Mouse (Mus musculus): ENCODE data around the gene Erp44. TPM values are rescaled to one million over a fixed set of nuclear protein-coding genes. Genes with fewer than 3 reads are reported as not detected.

Gene Erp44
- polyA plus RNA-seq, 2 experiments, result 14.3 to 36.5 TPM

- Histone ChIP-seq H3K4me1 (replicated peaks; ENCODE audit: control insufficient read depth in 2 of 2, insufficient read depth in 2 of 2, low read length in 1 of 2) (no peaks in the 10 kb centered on the region; a peak in 1 of 4 replicates), H3K27ac (no peak overlapping the region), H3K9ac (replicated peaks) (no peak overlapping the region), H3K4me2 (ENCODE audit: low read depth) (no peak overlapping the region), H3K27me3 (ENCODE audit: control insufficient read depth, insufficient read depth, low read length) (no peaks in the 10 kb centered on the region), H3K36me3 (replicated peaks; ENCODE audit: control insufficient read depth, insufficient read depth, low read depth) (no peaks in the 10 kb centered on the region), H3K4me3 (ENCODE audit: insufficient read depth in 1 of 2, low read depth in 2 of 2, low read length in 2 of 2) (no peak overlapping the region), H3K9me3 (ENCODE audit: control insufficient read depth, low read length) (no peaks in the 10 kb centered on the region)
- no peak for TF ChIP-seq CTCF (IDR thresholded peaks at IDR 0.05; ENCODE audit: low read depth)
- TF ChIP-seq EP300 (IDR thresholded peaks at IDR 0.05; ENCODE audit: low read depth), result no peak
- no peak for DNase-seq (ENCODE audit: low read depth in 3 of 3, low spot score in 3 of 3)
- no peak for ATAC-seq (ENCODE audit: insufficient read depth)
- 59% methylated on average over 1 of the region's 1 CpGs for WGBS (ENCODE audit: insufficient replicate concordance)
Observed at GRCm38 (mm10) chr4:48268127-48268526, 11.2 kb downstream of the Erp44 start.

GRCm38 (mm10) chr4:48267683-48268082 is 11.7 kb downstream of the Erp44 start:
- Histone ChIP-seq H3K4me2 (ENCODE audit: low read depth) (no peak overlapping the region), H3K27me3 (ENCODE audit: control insufficient read depth, insufficient read depth, low read length) (no peaks in the 10 kb centered on the region), H3K36me3 (replicated peaks; ENCODE audit: control insufficient read depth, insufficient read depth, low read depth) (no peaks in the 10 kb centered on the region), H3K4me1 (replicated peaks; ENCODE audit: control insufficient read depth in 2 of 2, insufficient read depth in 2 of 2, low read length in 1 of 2) (no peaks in the 10 kb centered on the region; a peak in 1 of 4 replicates), H3K9me3 (ENCODE audit: control insufficient read depth, low read length) (no peaks in the 10 kb centered on the region), H3K27ac (no peak overlapping the region), H3K4me3 (ENCODE audit: insufficient read depth in 1 of 2, low read depth in 2 of 2, low read length in 2 of 2) (no peak overlapping the region), H3K9ac (replicated peaks) (no peak overlapping the region)
- 69% methylated on average over 3 of the region's 3 CpGs for WGBS (ENCODE audit: insufficient replicate concordance)
- TF ChIP-seq CTCF (IDR thresholded peaks at IDR 0.05; ENCODE audit: low read depth) (no peak), EP300 (IDR thresholded peaks at IDR 0.05; ENCODE audit: low read depth) (no peak)
- DNase-seq (ENCODE audit: low read depth in 3 of 3, low spot score in 3 of 3), result no peak
- ATAC-seq (ENCODE audit: insufficient read depth), result no peak

GRCm38 (mm10) chr4:48258045-48258444 is 21.3 kb downstream of the Erp44 start:
- Histone ChIP-seq H3K9me3 (ENCODE audit: control insufficient read depth, low read length) (no peaks in the 10 kb centered on the region), H3K27ac (no peak overlapping the region), H3K9ac (replicated peaks) (no peak overlapping the region), H3K4me3 (ENCODE audit: insufficient read depth in 1 of 2, low read depth in 2 of 2, low read length in 2 of 2) (no peak overlapping the region), H3K4me1 (replicated peaks; ENCODE audit: control insufficient read depth in 2 of 2, insufficient read depth in 2 of 2, low read length in 1 of 2) (peaks cover 4 to 5% of the 10 kb centered on the region in 2 experiments; a peak in 2 of 4 replicates), H3K36me3 (replicated peaks; ENCODE audit: control insufficient read depth, insufficient read depth, low read depth) (no peaks in the 10 kb centered on the region), H3K27me3 (ENCODE audit: control insufficient read depth, insufficient read depth, low read length) (no peaks in the 10 kb centered on the region), H3K4me2 (ENCODE audit: low read depth) (no peak overlapping the region)
- no peak for TF ChIP-seq EP300 (IDR thresholded peaks at IDR 0.05; ENCODE audit: low read depth)
- no peak for TF ChIP-seq CTCF (IDR thresholded peaks at IDR 0.05; ENCODE audit: low read depth)
- DNase-seq (ENCODE audit: low read depth in 3 of 3, low spot score in 3 of 3) (no peak), ATAC-seq (ENCODE audit: insufficient read depth) (no peak)
- 79% methylated on average over 3 of the region's 3 CpGs for WGBS (ENCODE audit: insufficient replicate concordance)

- no peak for ATAC-seq (ENCODE audit: insufficient read depth)
- no peaks in the 10 kb centered on the region for H3K36me3 ChIP-seq (replicated peaks; ENCODE audit: control insufficient read depth, insufficient read depth, low read depth)
- H3K4me1 ChIP-seq (replicated peaks; ENCODE audit: control insufficient read depth in 2 of 2, insufficient read depth in 2 of 2, low read length in 1 of 2), result peaks cover 4 to 5% of the 10 kb centered on the region in 2 experiments; a peak in 2 of 4 replicates
- H3K9ac ChIP-seq (replicated peaks), result no peak overlapping the region
- H3K27ac ChIP-seq, result no peak overlapping the region
- no peaks in the 10 kb centered on the region for H3K9me3 ChIP-seq (ENCODE audit: control insufficient read depth, low read length)
- no peaks in the 10 kb centered on the region for H3K27me3 ChIP-seq (ENCODE audit: control insufficient read depth, insufficient read depth, low read length)
- H3K4me3 ChIP-seq (ENCODE audit: insufficient read depth in 1 of 2, low read depth in 2 of 2, low read length in 2 of 2), result no peak overlapping the region
- no peak for TF ChIP-seq CTCF (IDR thresholded peaks at IDR 0.05; ENCODE audit: low read depth)
- H3K4me2 ChIP-seq (ENCODE audit: low read depth), result no peak overlapping the region
- no peak for DNase-seq (ENCODE audit: low read depth in 3 of 3, low spot score in 3 of 3)
Observed at GRCm38 (mm10) chr4:48253266-48253665, 26.1 kb downstream of the Erp44 start.

GRCm38 (mm10) chr4:48244280-48244679 is 35.1 kb downstream of the Erp44 start:
- ATAC-seq (ENCODE audit: insufficient read depth) (no peak), DNase-seq (ENCODE audit: low read depth in 3 of 3, low spot score in 3 of 3) (no peak)
- Histone ChIP-seq H3K9me3 (ENCODE audit: control insufficient read depth, low read length) (no peaks in the 10 kb centered on the region), H3K4me1 (replicated peaks; ENCODE audit: control insufficient read depth in 2 of 2, insufficient read depth in 2 of 2, low read length in 1 of 2) (0 out of 4 replicates have a peak, but pooled peaks cover 0 to 2% of the 10 kb centered on the region in 2 experiments), H3K4me3 (ENCODE audit: insufficient read depth in 1 of 2, low read depth in 2 of 2, low read length in 2 of 2) (no peak overlapping the region), H3K9ac (replicated peaks) (no peak overlapping the region), H3K36me3 (replicated peaks; ENCODE audit: control insufficient read depth, insufficient read depth, low read depth) (no peaks in the 10 kb centered on the region), H3K27ac (no peak overlapping the region), H3K4me2 (ENCODE audit: low read depth) (no peak overlapping the region), H3K27me3 (ENCODE audit: control insufficient read depth, insufficient read depth, low read length) (no peaks in the 10 kb centered on the region)
- WGBS (ENCODE audit: insufficient replicate concordance), result 79% methylated on average over 2 of the region's 2 CpGs
- TF ChIP-seq EP300 (IDR thresholded peaks at IDR 0.05; ENCODE audit: low read depth), result no peak
- TF ChIP-seq CTCF (IDR thresholded peaks at IDR 0.05; ENCODE audit: low read depth), result no peak
